Mouse (Mus musculus): Measurements from ENCODE around the gene Phkg2.

DNA sequence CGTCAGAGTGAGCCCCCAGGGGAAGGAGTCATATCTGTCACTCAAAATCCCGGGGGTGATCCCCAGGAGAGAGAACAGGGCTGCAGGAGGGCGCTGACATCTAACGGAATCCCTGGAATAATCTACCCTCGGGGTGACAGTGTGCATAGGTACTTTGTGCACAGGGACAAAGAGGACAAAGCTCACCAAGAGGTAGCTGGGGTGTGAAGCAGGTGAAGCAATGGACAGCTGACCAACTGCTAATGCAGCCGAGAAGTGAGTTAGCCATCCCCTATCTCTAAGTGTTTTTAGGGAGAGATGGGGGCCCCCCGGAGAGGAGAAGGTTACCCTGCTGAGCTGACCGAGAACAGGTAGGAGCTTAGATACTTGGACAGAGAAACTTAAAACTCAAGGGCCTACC, 41.0 kb downstream of the Phkg2 start:
- TF ChIP-seq CTCF (IDR thresholded peaks at IDR 0.05; ENCODE audit: control insufficient read depth, insufficient read depth, low read length) (no peak), POLR2A (IDR thresholded peaks at IDR 0.05; ENCODE audit: borderline replicate concordance, control insufficient read depth, low read depth, low read length) (no peak)

Measured in bone marrow, adult 2 months (tissue).